ENCODE assay signal across 8 mouse cellular contexts in the genomic region with DNA sequence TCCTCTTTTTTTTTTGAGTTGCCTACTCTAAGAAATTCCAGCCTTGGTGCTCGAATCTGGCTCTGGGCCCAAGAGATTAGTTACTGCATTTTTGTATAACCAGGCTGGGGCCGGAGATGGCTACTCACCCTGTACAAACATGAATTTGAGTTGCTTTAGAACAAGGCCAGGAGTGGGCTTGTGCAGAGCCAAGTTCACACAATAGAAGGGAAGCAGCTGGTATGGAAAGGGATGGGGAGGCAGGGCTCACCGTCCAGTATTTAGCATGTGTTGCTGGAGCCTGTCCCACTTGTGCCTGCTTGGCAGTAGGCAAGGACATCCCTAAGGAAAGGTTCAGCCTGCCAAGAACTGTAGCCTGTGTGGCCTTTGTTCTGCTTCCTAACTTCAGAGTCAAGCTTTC. TPM values are rescaled to one million over a fixed set of nuclear protein-coding genes. Genes with fewer than 3 reads are reported as not detected.
DNase-seq lines count a peak whose midpoint lies in the region; ATAC-seq lines count a peak whose summit lies in the region.

No protein-coding gene starts in this region.

- H3K27me3 ChIP-seq in hindbrain, embryonic 15.5 days: no peaks in the 10 kb centered on the region
- H3K27me3 ChIP-seq in hindbrain, embryonic 12.5 days: no peaks in the 10 kb centered on the region
- H3K27me3 ChIP-seq in stomach, embryonic 14.5 days (ENCODE audit: control insufficient read depth, insufficient read depth, low read length): no peaks in the 10 kb centered on the region

- H3K4me2 ChIP-seq in hindbrain, embryonic 15.5 days: no peak overlapping the region
- H3K4me2 ChIP-seq in hindbrain, embryonic 12.5 days (replicated peaks): no peak overlapping the region
- no peak overlapping the region for H3K4me2 ChIP-seq in stomach, embryonic 14.5 days (replicated peaks; ENCODE audit: low read depth, low read length)

- H3K36me3 ChIP-seq in hindbrain, embryonic 15.5 days: no peaks in the 10 kb centered on the region
- H3K36me3 ChIP-seq in hindbrain, embryonic 12.5 days: no peaks in the 10 kb centered on the region
- H3K36me3 ChIP-seq in stomach, embryonic 14.5 days (ENCODE audit: control insufficient read depth, insufficient read depth, low read length): no peaks in the 10 kb centered on the region

- 46% methylated on average over 3 of the region's 3 CpGs for WGBS in hindbrain, embryonic 15.5 days
- 68% methylated on average over 3 of the region's 3 CpGs for WGBS in hindbrain, embryonic 12.5 days
- 18% methylated on average over 3 of the region's 3 CpGs for WGBS in stomach, embryonic 14.5 days

- no peak overlapping the region for H3K9ac ChIP-seq in hindbrain, embryonic 15.5 days
- H3K9ac ChIP-seq in hindbrain, embryonic 12.5 days: no peak overlapping the region
- no peak overlapping the region for H3K9ac ChIP-seq in stomach, embryonic 14.5 days (replicated peaks; ENCODE audit: low read depth, low read length)

- no peaks in the 10 kb centered on the region for H3K9me3 ChIP-seq in hindbrain, embryonic 15.5 days
- H3K9me3 ChIP-seq in hindbrain, embryonic 12.5 days (replicated peaks): no peaks in the 10 kb centered on the region
- H3K9me3 ChIP-seq in stomach, embryonic 14.5 days (ENCODE audit: control insufficient read depth, low read depth, low read length): no peaks in the 10 kb centered on the region

- peaks cover 4% of the 10 kb centered on the region; the same call in 1 of the 2 replicates for H3K4me1 ChIP-seq in hindbrain, embryonic 15.5 days (replicated peaks)
- H3K4me1 ChIP-seq in hindbrain, embryonic 12.5 days: peaks cover 3% of the 10 kb centered on the region; the same call in 1 of the 2 replicates
- peaks cover 13% of the 10 kb centered on the region; the same call in 1 of the 2 replicates for H3K4me1 ChIP-seq in stomach, embryonic 14.5 days (ENCODE audit: control insufficient read depth, insufficient read depth, low read length)

- no peak overlapping the region for H3K4me3 ChIP-seq in hindbrain, embryonic 15.5 days
- H3K4me3 ChIP-seq in hindbrain, embryonic 12.5 days: no peak overlapping the region
- no peak overlapping the region for H3K4me3 ChIP-seq in stomach, embryonic 14.5 days (ENCODE audit: low read depth, low read length)

- H3K27ac ChIP-seq in hindbrain, embryonic 15.5 days (replicated peaks): peak overlapping the region; percentile 32
- H3K27ac ChIP-seq in hindbrain, embryonic 12.5 days: no peak overlapping the region
- peak overlapping the region; percentile 69 for H3K27ac ChIP-seq in stomach, embryonic 14.5 days (ENCODE audit: low read length)

- ATAC-seq in hindbrain, embryonic 15.5 days (ENCODE audit: low FRiP score, low read depth): peak; percentile 95
- ATAC-seq in hindbrain, embryonic 12.5 days (ENCODE audit: low FRiP score): no peak
- peak; percentile 46; the same call in 1 of the 2 replicates for ATAC-seq in stomach, embryonic 14.5 days (ENCODE audit: insufficient number of reproducible peaks, insufficient read depth, low FRiP score, low read depth)

- peak; percentile 34 for DNase-seq in adrenal gland, postnatal 25 days
- peak; percentile 15 to 29 for DNase-seq in heart, adult 18-20 months
- peak; percentile 57 for DNase-seq in kidney, postnatal 14 days
- no peak for DNase-seq in liver
- no peak for DNase-seq in frontal cortex, postnatal 25 days (ENCODE audit: low spot score in 2 of 2)

RNA-seq across cellular contexts. Expression of gene Prokr1, which starts 30.7 kb away (rescaled TPM):
- 2.7 and 3.1 TPM in 2 replicates for polyA plus RNA-seq in hindbrain, embryonic 15.5 days (2015; fragmentation: Nextera tagmentation; extraction: Ambion mirVana)
- polyA plus RNA-seq in hindbrain, embryonic 12.5 days (2016; fragmentation: Nextera tagmentation; extraction: Ambion mirVana): 3.4 TPM in 2 replicates
- total RNA-seq in adrenal gland, postnatal 25 days (2021): 0.58 and 0.90 TPM in 2 replicates
- total RNA-seq in heart, adult 18-20 months (2021): under 1 TPM; 0.46 to 0.69 TPM
- 2.2 and 2.6 TPM in 2 replicates for polyA plus RNA-seq in stomach, embryonic 14.5 days (2014; fragmentation: Nextera tagmentation; extraction: Ambion mirVana)

RNA-seq across cellular contexts. Expression of gene Aplf, which starts 50.7 kb away (rescaled TPM):
- polyA plus RNA-seq in hindbrain, embryonic 15.5 days (2015; fragmentation: Nextera tagmentation; extraction: Ambion mirVana): 8.6 and 10.2 TPM in 2 replicates
- polyA plus RNA-seq in hindbrain, embryonic 12.5 days (2016; fragmentation: Nextera tagmentation; extraction: Ambion mirVana): 13.0 and 14.4 TPM in 2 replicates
- total RNA-seq in adrenal gland, postnatal 25 days (2021): 8.0 and 9.8 TPM in 2 replicates
- 1 to 10 TPM; 2.2 to 3.0 TPM for total RNA-seq in heart, adult 18-20 months (2021)
- polyA plus RNA-seq in stomach, embryonic 14.5 days (2014; fragmentation: Nextera tagmentation; extraction: Ambion mirVana): 14.9 and 18.1 TPM in 2 replicates

Comparison
In these comparisons a context has a peak if more than half of its experiments do, and no peak if none do; other contexts are left out.
1. DNase-seq: peak in adrenal gland, postnatal 25 days (single experiment), heart, adult 18-20 months (2 of 2) and kidney, postnatal 14 days (single experiment); none in liver (single experiment) and frontal cortex, postnatal 25 days (0 of 2).